Mouse (Mus musculus) ES-E14 (cell line): Measurements from ENCODE around the gene Kcnip2.

Experiments used
- CHD2 ChIP-seq: IDR thresholded peaks from 2 replicates; pipeline ENCODE4 v1.6.1; 2014; ENCODE audit warnings: mild to moderate bottlenecking, low read depth, low read length, inconsistent platforms
- HCFC1 ChIP-seq: IDR thresholded peaks from 2 replicates; pipeline ENCODE4 v1.6.1; 2012; ENCODE audit warnings: low read length, inconsistent platforms, borderline replicate concordance; ENCODE audit not compliant: insufficient read depth
- MAFK ChIP-seq: IDR thresholded peaks from 2 replicates; pipeline ENCODE4 v1.6.1; 2014; ENCODE audit warnings: mild to moderate bottlenecking, low read depth, low read length, inconsistent platforms; ENCODE audit not compliant: insufficient read depth

- TF ChIP-seq HCFC1 (no peak), CHD2 (no peak), MAFK (no peak)
These were observed 11.9 kb upstream of the Kcnip2 start for GRCm38 (mm10) chr19:45827736-45828135.
